Mouse (Mus musculus) limb, embryonic 13.5 days (tissue): ENCODE results near the gene Gm20388. TPM values are rescaled to one million over a fixed set of nuclear protein-coding genes. Genes with fewer than 3 reads are reported as not detected.

ENCODE experiments used
- ATAC-seq: fragments of 200-750 bp; cut with Nextera tagmentation; 2 replicates; pipeline ENCODE4 v1.8.0; 2017; ENCODE audit warnings: low read depth, moderate number of reproducible peaks, moderate TSS enrichment; ENCODE audit not compliant: low FRiP score
- H3K27ac ChIP-seq: fragments of 300-500 bp; sonication (generic); 2 replicates; pipeline ENCODE4 v1.5.1; 2015; ENCODE audit warnings: inconsistent platforms, mild to moderate bottlenecking, moderate library complexity
- H3K27me3 ChIP-seq: fragments of 300-500 bp; sonication (generic); 2 replicates; pipeline ENCODE4 v1.6.1; 2015; ENCODE audit warnings: mild to moderate bottlenecking, inconsistent platforms
- H3K36me3 ChIP-seq: fragments of 300-500 bp; sonication (generic); 2 replicates; pipeline ENCODE4 v1.6.1; 2015; ENCODE audit warnings: inconsistent platforms, mild to moderate bottlenecking, moderate library complexity
- H3K4me1 ChIP-seq: fragments of 300-500 bp; sonication (generic); 2 replicates; pipeline ENCODE4 v1.6.1; 2015; ENCODE audit warnings: inconsistent platforms
- H3K4me2 ChIP-seq: fragments of 300-500 bp; sonication (generic); replicated peaks from 2 replicates; pipeline ENCODE4 v1.6.1; 2015; ENCODE audit warnings: inconsistent platforms, mild to moderate bottlenecking, moderate library complexity
- H3K4me3 ChIP-seq: fragments of 300-500 bp; sonication (generic); 2 replicates; pipeline ENCODE4 v1.5.1; 2015; ENCODE audit warnings: moderate library complexity, mild to moderate bottlenecking, inconsistent platforms
- H3K9ac ChIP-seq: fragments of 300-500 bp; sonication (generic); 2 replicates; pipeline ENCODE4 v1.6.1; 2015; ENCODE audit warnings: mild to moderate bottlenecking, inconsistent platforms
- H3K9me3 ChIP-seq: fragments of 300-500 bp; sonication (generic); 2 replicates; pipeline ENCODE4 v1.6.1; 2016; ENCODE audit warnings: inconsistent platforms
- WGBS: fragments of 180-500 bp; shearing (Covaris S2); methylation state at CpG from one replicate; pipeline ENCODE4 v1.1.7; 2015; 5-methylcytosine and 5-hydroxymethylcytosine counted together
- polyA plus RNA-seq: library from polyadenylated mRNA; unstranded; fragments of >200 nt; fragmentation: Nextera tagmentation; extraction: Ambion mirVana; gene quantifications from 2 replicates; pipeline ENCODE4 v1.2.1, GENCODE M21; 2015

Gene Gm20388
- polyA plus RNA-seq, 1 experiment from 2014 or later = 7.1 TPM

- no peaks in the 10 kb centered on the region for H3K27me3 ChIP-seq
- 64% methylated on average over 8 of the region's 8 CpGs for WGBS
- ATAC-seq = no peak
- H3K4me1 ChIP-seq = no peaks in the 10 kb centered on the region
- no peak overlapping the region for H3K4me3 ChIP-seq
- no peak overlapping the region for H3K9ac ChIP-seq
- no peak overlapping the region for H3K27ac ChIP-seq
- H3K4me2 ChIP-seq = no peak overlapping the region
- no peaks in the 10 kb centered on the region for H3K9me3 ChIP-seq
- H3K36me3 ChIP-seq = no peaks in the 10 kb centered on the region
Observed at GRCm38 (mm10) chr8:121926266-121926665, 2015.6 kb downstream of the Gm20388 start.

GRCm38 (mm10) chr8:121927316-121927715, 2016.7 kb downstream of the Gm20388 start:
- Histone ChIP-seq H3K4me2 (no peak overlapping the region), H3K27ac (no peak overlapping the region), H3K9me3 (no peaks in the 10 kb centered on the region), H3K36me3 (no peaks in the 10 kb centered on the region), H3K27me3 (no peaks in the 10 kb centered on the region), H3K9ac (no peak overlapping the region), H3K4me3 (no peak overlapping the region), H3K4me1 (no peaks in the 10 kb centered on the region)
- 46% methylated on average over 8 of the region's 8 CpGs for WGBS
- no peak for ATAC-seq

- 87% methylated on average over 4 of the region's 4 CpGs for WGBS
- Histone ChIP-seq H3K9ac (no peak overlapping the region), H3K9me3 (no peaks in the 10 kb centered on the region), H3K27me3 (no peaks in the 10 kb centered on the region), H3K4me3 (no peak overlapping the region), H3K4me2 (no peak overlapping the region), H3K27ac (no peak overlapping the region), H3K4me1 (peaks cover 5% of the 10 kb centered on the region), H3K36me3 (no peaks in the 10 kb centered on the region)
- no peak for ATAC-seq
Observed at GRCm38 (mm10) chr8:121930047-121930446, 2019.4 kb downstream of the Gm20388 start.

GRCm38 (mm10) chr8:121931571-121931970, 2020.9 kb downstream of the Gm20388 start:
- ATAC-seq = no peak

GRCm38 (mm10) chr8:121932026-121932667, 2021.5 kb downstream of the Gm20388 start:
- Histone ChIP-seq H3K4me2 (no peak overlapping the region), H3K9me3 (no peaks in the 10 kb centered on the region), H3K27ac (no peak overlapping the region), H3K4me3 (no peak overlapping the region), H3K4me1 (peaks cover 19% of the 10 kb centered on the region), H3K27me3 (no peaks in the 10 kb centered on the region), H3K36me3 (no peaks in the 10 kb centered on the region), H3K9ac (no peak overlapping the region)
- ATAC-seq = no peak
- WGBS = 81% methylated on average over 12 of the region's 12 CpGs

More at GRCm38 (mm10) chr8:121931571-121931970, 2020.9 kb downstream of the Gm20388 start:
- Histone ChIP-seq H3K9ac (no peak overlapping the region), H3K9me3 (no peaks in the 10 kb centered on the region), H3K27ac (no peak overlapping the region), H3K4me2 (no peak overlapping the region), H3K4me3 (no peak overlapping the region), H3K4me1 (peaks cover 18% of the 10 kb centered on the region), H3K36me3 (no peaks in the 10 kb centered on the region), H3K27me3 (no peaks in the 10 kb centered on the region)
- WGBS = 87% methylated on average over 7 of the region's 7 CpGs

GRCm38 (mm10) chr8:121932668-121933520, 2022.3 kb downstream of the Gm20388 start:
- Histone ChIP-seq H3K36me3 (no peaks in the 10 kb centered on the region), H3K4me2 (no peak overlapping the region), H3K9ac (no peak overlapping the region), H3K9me3 (no peaks in the 10 kb centered on the region), H3K27ac (no peak overlapping the region), H3K4me3 (no peak overlapping the region), H3K27me3 (no peaks in the 10 kb centered on the region), H3K4me1 (peaks cover 19% of the 10 kb centered on the region)
- 84% methylated on average over 14 of the region's 14 CpGs for WGBS
- no peak for ATAC-seq

GRCm38 (mm10) chr8:121934506-121934905, 2023.9 kb downstream of the Gm20388 start:
- Histone ChIP-seq H3K27ac (no peak overlapping the region), H3K4me3 (no peak overlapping the region), H3K27me3 (no peaks in the 10 kb centered on the region), H3K4me2 (no peak overlapping the region), H3K4me1 (peaks cover 19% of the 10 kb centered on the region), H3K9me3 (no peaks in the 10 kb centered on the region), H3K9ac (no peak overlapping the region), H3K36me3 (no peaks in the 10 kb centered on the region)
- ATAC-seq = no peak
- WGBS = 33% methylated on average over 4 of the region's 4 CpGs

GRCm38 (mm10) chr8:121934923-121935322, 2024.3 kb downstream of the Gm20388 start:
- Histone ChIP-seq H3K9me3 (no peaks in the 10 kb centered on the region), H3K27me3 (no peaks in the 10 kb centered on the region), H3K36me3 (no peaks in the 10 kb centered on the region), H3K4me2 (no peak overlapping the region), H3K27ac (no peak overlapping the region), H3K9ac (peak overlapping the region; percentile 36; the same call in 1 of the 2 replicates), H3K4me3 (no peak overlapping the region), H3K4me1 (peaks cover 19% of the 10 kb centered on the region)
- ATAC-seq = no peak

- no peak overlapping the region for H3K4me2 ChIP-seq
- no peaks in the 10 kb centered on the region for H3K27me3 ChIP-seq
- H3K9ac ChIP-seq = peak overlapping the region; percentile 36; the same call in 1 of the 2 replicates
- no peak for ATAC-seq
- no peaks in the 10 kb centered on the region for H3K9me3 ChIP-seq
- no peak overlapping the region for H3K4me3 ChIP-seq
- no peaks in the 10 kb centered on the region for H3K36me3 ChIP-seq
- no peak overlapping the region for H3K27ac ChIP-seq
- 50% methylated on average over 12 of the region's 12 CpGs for WGBS
- H3K4me1 ChIP-seq = peaks cover 19% of the 10 kb centered on the region
Observed at GRCm38 (mm10) chr8:121935341-121936294, 2025.0 kb downstream of the Gm20388 start.

- 51% methylated on average over 14 of the region's 14 CpGs for WGBS
- Histone ChIP-seq H3K27me3 (no peaks in the 10 kb centered on the region), H3K9ac (no peak overlapping the region), H3K36me3 (no peaks in the 10 kb centered on the region), H3K27ac (no peak overlapping the region), H3K4me1 (peaks cover 19% of the 10 kb centered on the region), H3K9me3 (no peaks in the 10 kb centered on the region), H3K4me2 (no peak overlapping the region), H3K4me3 (no peak overlapping the region)
- ATAC-seq = no peak
Observed at GRCm38 (mm10) chr8:121936391-121936790, 2025.8 kb downstream of the Gm20388 start.

- H3K9ac ChIP-seq = no peak overlapping the region
- no peak overlapping the region for H3K4me3 ChIP-seq
- H3K9me3 ChIP-seq = no peaks in the 10 kb centered on the region
- H3K36me3 ChIP-seq = no peaks in the 10 kb centered on the region
- no peaks in the 10 kb centered on the region for H3K27me3 ChIP-seq
- H3K4me1 ChIP-seq = peaks cover 19% of the 10 kb centered on the region
- no peak overlapping the region for H3K27ac ChIP-seq
- 82% methylated on average over 7 of the region's 7 CpGs for WGBS
- H3K4me2 ChIP-seq = no peak overlapping the region
- no peak for ATAC-seq
Observed at GRCm38 (mm10) chr8:121938732-121939131, 2028.1 kb downstream of the Gm20388 start.
